Mouse (Mus musculus): ENCODE measurements at regions not wholly inside any gene's neighbourhood (a gene's known extent, or its start where the extent isn't known, plus 50 kb on each side); places are given as distances from the start of the nearest gene placed in this dataset.

- DNase-seq: peak; percentile 12 to 16
Observed at GRCm38 (mm10) chr16:87783561-87784304, 85.0 kb downstream of the Bach1 start.

GRCm38 (mm10) chr16:87784405-87784994, 85.8 kb downstream of the Bach1 start:
- DNase-seq: peak; percentile 30 to 39
- intact Hi-C loops (cut with DNase I): no loop called here

More at GRCm38 (mm10) chr16:87783561-87784304, 85.0 kb downstream of the Bach1 start:
- intact Hi-C loops (cut with DNase I): no loop called here

- DNase-seq: no peak
- intact Hi-C loops (cut with DNase I): no loop called here
Observed at GRCm38 (mm10) chr16:87789539-87789938, 90.8 kb downstream of the Bach1 start.

GRCm38 (mm10) chr16:87789957-87790356, 91.2 kb downstream of the Bach1 start:
- DNase-seq: no peak
- intact Hi-C loops (cut with DNase I): no loop called here

GRCm38 (mm10) chr16:87796514-87797248, 97.9 kb downstream of the Bach1 start:
- intact Hi-C loops (cut with DNase I): no loop called here
- peak; percentile 35 to 52 for DNase-seq

- intact Hi-C loops (cut with DNase I): no loop called here
- DNase-seq: no peak
Observed at GRCm38 (mm10) chr16:87802317-87802716, 103.6 kb downstream of the Bach1 start.

- no peak for DNase-seq
- intact Hi-C loops (cut with DNase I): no loop called here
Observed at GRCm38 (mm10) chr16:87817590-87817989, 118.8 kb downstream of the Bach1 start.

- no peak for DNase-seq
- intact Hi-C loops (cut with DNase I): no loop called here
Observed at GRCm38 (mm10) chr16:87834296-87834695, 135.6 kb downstream of the Bach1 start.

- intact Hi-C loops (cut with DNase I): loop anchor here (1.0 kb wide), 1 partner anchor 363 kb away; no protein-coding TSS in a partner anchor
- DNase-seq: peak; percentile 70 to 80
Observed at GRCm38 (mm10) chr16:87840949-87841546, 142.3 kb downstream of the Bach1 start.
